Mouse (Mus musculus): ENCODE results near the gene Angptl2. TPM values are rescaled to one million over a fixed set of nuclear protein-coding genes. Genes with fewer than 3 reads are reported as not detected.

The Angptl2 gene
- polyA plus RNA-seq, 1 experiment from 2014 or later = 24.4 TPM

DNA sequence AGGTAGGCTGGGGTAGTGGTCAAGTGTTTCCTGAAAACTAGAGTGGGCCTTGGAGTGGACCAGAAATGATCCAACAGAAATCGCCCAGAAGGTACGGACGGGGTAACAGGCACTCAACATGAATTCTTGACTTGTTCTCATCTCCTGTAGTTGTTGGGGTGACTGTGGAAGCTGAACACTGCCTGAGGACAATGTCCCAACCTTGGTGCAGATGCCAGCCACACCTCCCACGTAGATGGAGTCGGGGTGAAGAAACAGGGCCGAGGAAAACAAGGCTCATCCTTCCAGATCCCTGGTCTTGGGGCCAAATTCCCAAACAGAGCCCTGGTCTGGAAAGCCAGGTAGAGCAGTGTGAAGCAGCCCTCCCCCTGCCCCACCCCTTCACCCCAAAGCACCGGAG is 32.7 kb downstream of the Angptl2 start:
- no peaks in the 10 kb centered on the region for H3K4me1 ChIP-seq (replicated peaks; ENCODE audit: control insufficient read depth, insufficient read depth, low read length)
- no peak for ATAC-seq (replicated peaks; ENCODE audit: low FRiP score)
- H3K4me2 ChIP-seq (ENCODE audit: low read depth, low read length, severe bottlenecking) = no peak overlapping the region

GRCm38 (mm10) chr2:33249922-33250633 is 34.2 kb downstream of the Angptl2 start:
- Histone ChIP-seq H3K27ac (ENCODE audit: low read depth, low read length) (no peak overlapping the region), H3K27me3 (ENCODE audit: control insufficient read depth, insufficient read depth, low read length) (no peaks in the 10 kb centered on the region), H3K4me2 (ENCODE audit: low read depth, low read length, severe bottlenecking) (no peak overlapping the region), H3K36me3 (ENCODE audit: control insufficient read depth, insufficient read depth, low read length) (no peaks in the 10 kb centered on the region), H3K9ac (ENCODE audit: low read length) (no peak overlapping the region), H3K4me3 (ENCODE audit: low read depth, low read length) (no peak overlapping the region), H3K9me3 (ENCODE audit: control insufficient read depth, low read length) (no peaks in the 10 kb centered on the region), H3K4me1 (replicated peaks; ENCODE audit: control insufficient read depth, insufficient read depth, low read length) (no peaks in the 10 kb centered on the region)
- no peak for DNase-seq (ENCODE audit: low spot score)
- ATAC-seq (replicated peaks; ENCODE audit: low FRiP score) = no peak
- 72% methylated on average over 3 of the region's 3 CpGs for WGBS

More for the DNA sequence above, 32.7 kb downstream of the Angptl2 start:
- H3K9ac ChIP-seq (ENCODE audit: low read length) = no peak overlapping the region
- 90% methylated on average over 7 of the region's 7 CpGs for WGBS
- no peak for DNase-seq (ENCODE audit: low spot score)
- H3K27me3 ChIP-seq (ENCODE audit: control insufficient read depth, insufficient read depth, low read length) = no peaks in the 10 kb centered on the region
- H3K36me3 ChIP-seq (ENCODE audit: control insufficient read depth, insufficient read depth, low read length) = no peaks in the 10 kb centered on the region
- no peak overlapping the region for H3K27ac ChIP-seq (ENCODE audit: low read depth, low read length)
- no peak overlapping the region for H3K4me3 ChIP-seq (ENCODE audit: low read depth, low read length)
- H3K9me3 ChIP-seq (ENCODE audit: control insufficient read depth, low read length) = no peaks in the 10 kb centered on the region

GRCm38 (mm10) chr2:33252751-33253150 is 36.9 kb downstream of the Angptl2 start:
- ATAC-seq (replicated peaks; ENCODE audit: low FRiP score) = no peak
- no peak overlapping the region for H3K27ac ChIP-seq (ENCODE audit: low read depth, low read length)
- H3K9me3 ChIP-seq (ENCODE audit: control insufficient read depth, low read length) = no peaks in the 10 kb centered on the region
- no peaks in the 10 kb centered on the region for H3K4me1 ChIP-seq (replicated peaks; ENCODE audit: control insufficient read depth, insufficient read depth, low read length)
- no peak overlapping the region for H3K9ac ChIP-seq (ENCODE audit: low read length)
- no peak overlapping the region for H3K4me2 ChIP-seq (ENCODE audit: low read depth, low read length, severe bottlenecking)
- DNase-seq (ENCODE audit: low spot score) = no peak
- H3K4me3 ChIP-seq (ENCODE audit: low read depth, low read length) = no peak overlapping the region
- H3K27me3 ChIP-seq (ENCODE audit: control insufficient read depth, insufficient read depth, low read length) = no peaks in the 10 kb centered on the region
- H3K36me3 ChIP-seq (ENCODE audit: control insufficient read depth, insufficient read depth, low read length) = no peaks in the 10 kb centered on the region
- 90% methylated on average over 6 of the region's 6 CpGs for WGBS

- H3K27ac ChIP-seq (ENCODE audit: low read depth, low read length) = no peak overlapping the region
- WGBS = 67% methylated on average over 4 of the region's 4 CpGs
- H3K9me3 ChIP-seq (ENCODE audit: control insufficient read depth, low read length) = no peaks in the 10 kb centered on the region
- H3K4me2 ChIP-seq (ENCODE audit: low read depth, low read length, severe bottlenecking) = no peak overlapping the region
- H3K36me3 ChIP-seq (ENCODE audit: control insufficient read depth, insufficient read depth, low read length) = no peaks in the 10 kb centered on the region
- no peak overlapping the region for H3K4me3 ChIP-seq (ENCODE audit: low read depth, low read length)
- H3K9ac ChIP-seq (ENCODE audit: low read length) = no peak overlapping the region
- no peaks in the 10 kb centered on the region for H3K27me3 ChIP-seq (ENCODE audit: control insufficient read depth, insufficient read depth, low read length)
- no peak for DNase-seq (ENCODE audit: low spot score)
- no peak for ATAC-seq (replicated peaks; ENCODE audit: low FRiP score)
- no peaks in the 10 kb centered on the region for H3K4me1 ChIP-seq (replicated peaks; ENCODE audit: control insufficient read depth, insufficient read depth, low read length)
Measured at GRCm38 (mm10) chr2:33253572-33254190, 37.8 kb downstream of the Angptl2 start.

- no peak overlapping the region for H3K4me3 ChIP-seq (ENCODE audit: low read depth, low read length)
- no peak overlapping the region for H3K9ac ChIP-seq (ENCODE audit: low read length)
- no peaks in the 10 kb centered on the region for H3K36me3 ChIP-seq (ENCODE audit: control insufficient read depth, insufficient read depth, low read length)
- no peaks in the 10 kb centered on the region for H3K9me3 ChIP-seq (ENCODE audit: control insufficient read depth, low read length)
- H3K27me3 ChIP-seq (ENCODE audit: control insufficient read depth, insufficient read depth, low read length) = no peaks in the 10 kb centered on the region
- ATAC-seq (replicated peaks; ENCODE audit: low FRiP score) (no peak), DNase-seq (ENCODE audit: low spot score) (no peak)
- WGBS = 86% methylated on average over 9 of the region's 9 CpGs
- H3K4me1 ChIP-seq (replicated peaks; ENCODE audit: control insufficient read depth, insufficient read depth, low read length) = no peaks in the 10 kb centered on the region
- H3K27ac ChIP-seq (ENCODE audit: low read depth, low read length) = no peak overlapping the region
- H3K4me2 ChIP-seq (ENCODE audit: low read depth, low read length, severe bottlenecking) = no peak overlapping the region
Measured at GRCm38 (mm10) chr2:33254318-33254985, 38.6 kb downstream of the Angptl2 start.

- no peak for DNase-seq (ENCODE audit: low spot score)
- WGBS = 94% methylated on average over 3 of the region's 3 CpGs
- H3K9ac ChIP-seq (ENCODE audit: low read length) = no peak overlapping the region
- no peak overlapping the region for H3K4me3 ChIP-seq (ENCODE audit: low read depth, low read length)
- H3K27ac ChIP-seq (ENCODE audit: low read depth, low read length) = no peak overlapping the region
- no peaks in the 10 kb centered on the region for H3K36me3 ChIP-seq (ENCODE audit: control insufficient read depth, insufficient read depth, low read length)
- H3K9me3 ChIP-seq (ENCODE audit: control insufficient read depth, low read length) = no peaks in the 10 kb centered on the region
- ATAC-seq (replicated peaks; ENCODE audit: low FRiP score) = no peak
- H3K4me1 ChIP-seq (replicated peaks; ENCODE audit: control insufficient read depth, insufficient read depth, low read length) = no peaks in the 10 kb centered on the region
- no peak overlapping the region for H3K4me2 ChIP-seq (ENCODE audit: low read depth, low read length, severe bottlenecking)
- no peaks in the 10 kb centered on the region for H3K27me3 ChIP-seq (ENCODE audit: control insufficient read depth, insufficient read depth, low read length)
Measured at GRCm38 (mm10) chr2:33256769-33257537, 41.1 kb downstream of the Angptl2 start.

GRCm38 (mm10) chr2:33260772-33261171 is 44.9 kb downstream of the Angptl2 start:
- Histone ChIP-seq H3K9ac (ENCODE audit: low read length) (no peak overlapping the region), H3K27ac (ENCODE audit: low read depth, low read length) (no peak overlapping the region), H3K4me2 (ENCODE audit: low read depth, low read length, severe bottlenecking) (no peak overlapping the region), H3K9me3 (ENCODE audit: control insufficient read depth, low read length) (no peaks in the 10 kb centered on the region), H3K36me3 (ENCODE audit: control insufficient read depth, insufficient read depth, low read length) (no peaks in the 10 kb centered on the region), H3K4me1 (replicated peaks; ENCODE audit: control insufficient read depth, insufficient read depth, low read length) (no peaks in the 10 kb centered on the region), H3K27me3 (ENCODE audit: control insufficient read depth, insufficient read depth, low read length) (no peaks in the 10 kb centered on the region), H3K4me3 (ENCODE audit: low read depth, low read length) (no peak overlapping the region)
- 89% methylated on average over 8 of the region's 8 CpGs for WGBS
- ATAC-seq (replicated peaks; ENCODE audit: low FRiP score) (no peak), DNase-seq (ENCODE audit: low spot score) (no peak)

GRCm38 (mm10) chr2:33261475-33261874 is 45.6 kb downstream of the Angptl2 start:
- ATAC-seq (replicated peaks; ENCODE audit: low FRiP score) = no peak
- WGBS = 95% methylated on average over 3 of the region's 3 CpGs

More at GRCm38 (mm10) chr2:33261475-33261874, 45.6 kb downstream of the Angptl2 start:
- Histone ChIP-seq H3K36me3 (ENCODE audit: control insufficient read depth, insufficient read depth, low read length) (no peaks in the 10 kb centered on the region), H3K4me3 (ENCODE audit: low read depth, low read length) (no peak overlapping the region), H3K27me3 (ENCODE audit: control insufficient read depth, insufficient read depth, low read length) (no peaks in the 10 kb centered on the region), H3K4me1 (replicated peaks; ENCODE audit: control insufficient read depth, insufficient read depth, low read length) (no peaks in the 10 kb centered on the region), H3K27ac (ENCODE audit: low read depth, low read length) (no peak overlapping the region), H3K9me3 (ENCODE audit: control insufficient read depth, low read length) (no peaks in the 10 kb centered on the region), H3K4me2 (ENCODE audit: low read depth, low read length, severe bottlenecking) (no peak overlapping the region), H3K9ac (ENCODE audit: low read length) (no peak overlapping the region)
- no peak for DNase-seq (ENCODE audit: low spot score)
